In genomic region chr6:29391241-29391640, GRCm38 (mm10) we compare ENCODE assay signal across 5 mouse cellular contexts. TPM values are rescaled to one million over a fixed set of nuclear protein-coding genes. Genes with fewer than 3 reads are reported as not detected.
"Had no signal": no experiment of that assay in that cellular context is flagged by ENCODE, and none has a peak within 500 bp of the region (broad histone marks: within the 10 kb centered on the region; RNA-seq: fewer than 3 reads in every experiment).

No protein-coding gene starts in this region.

RNA-seq across cellular contexts. Expression of gene Opn1sw, which starts 3.0 kb away (rescaled TPM):
- total RNA-seq: common myeloid progenitor, adult 5-6 weeks; granulocyte monocyte progenitor cell, adult 5-6 weeks; heart, adult 18-20 months; heart, adult 2 months had no signal
- polyA plus RNA-seq: erythroblast, embryonic 14.5 days; heart, adult 2 months had no signal

RNA-seq across cellular contexts. Expression of gene Ccdc136, which starts 4.9 kb away (rescaled TPM):
- total RNA-seq: common myeloid progenitor, adult 5-6 weeks; granulocyte monocyte progenitor cell, adult 5-6 weeks had no signal
- polyA plus RNA-seq: erythroblast, embryonic 14.5 days had no signal

RNA-seq across cellular contexts. Expression of gene Flnc, which starts 41.8 kb away (rescaled TPM):
- total RNA-seq: common myeloid progenitor, adult 5-6 weeks; granulocyte monocyte progenitor cell, adult 5-6 weeks had no signal
- polyA plus RNA-seq: erythroblast, embryonic 14.5 days had no signal
